Mouse (Mus musculus) heart, adult 2 months (tissue): ENCODE data around the gene Tmem8b. TPM values are rescaled to one million over a fixed set of nuclear protein-coding genes. Genes with fewer than 3 reads are reported as not detected.

Source experiments
- DNase-seq, 2 experiments: peaks; one replicate each; pipeline ENCODE4 v3.0.0; 2021
- H3K27ac ChIP-seq: fragments of 200-600 bp; 2 replicates; pipeline ENCODE4 v1.8.1; 2022
- H3K27me3 ChIP-seq: fragments of 200-500 bp; 2 replicates; pipeline ENCODE4 v1.6.1; 2012; ENCODE audit warnings: mild to moderate bottlenecking, low read length, inconsistent platforms, mixed read lengths; ENCODE audit not compliant: control insufficient read depth, insufficient read depth
- H3K36me3 ChIP-seq: fragments of 200-500 bp; 2 replicates; pipeline ENCODE4 v1.6.1; 2012; ENCODE audit warnings: low read length, inconsistent platforms; ENCODE audit not compliant: control insufficient read depth, insufficient read depth
- H3K4me1 ChIP-seq: fragments of 200-500 bp; 2 replicates; pipeline ENCODE4 v1.6.1; 2011; ENCODE audit warnings: low read length; ENCODE audit not compliant: control insufficient read depth, insufficient read depth
- H3K4me3 ChIP-seq: fragments of 200-600 bp; 2 replicates; pipeline ENCODE4 v1.8.1; 2022
- H3K79me2 ChIP-seq: fragments of 200-500 bp; replicated peaks from 2 replicates; pipeline ENCODE4 v1.6.1; 2012; ENCODE audit warnings: mild to moderate bottlenecking, inconsistent platforms, low read length, moderate library complexity, mixed read lengths; ENCODE audit not compliant: control insufficient read depth, insufficient read depth
- H3K9ac ChIP-seq: fragments of 200-500 bp; 2 replicates; pipeline ENCODE4 v1.6.1; 2012; ENCODE audit warnings: low read depth, mild to moderate bottlenecking, control low read depth, inconsistent platforms, low read length, mixed read lengths
- CTCF ChIP-seq: fragments of 200-600 bp; IDR thresholded peaks from 2 replicates; pipeline ENCODE4 v1.8.1; 2022; ENCODE audit warnings: antibody characterized with exemption, mild to moderate bottlenecking, moderate library complexity
- EP300 ChIP-seq: fragments of 200-500 bp; IDR thresholded peaks from 2 replicates; pipeline ENCODE4 v1.6.1; 2011; ENCODE audit warnings: low read depth, low read length, control low read depth; ENCODE audit not compliant: insufficient read depth
- POLR2A ChIP-seq: fragments of 200-500 bp; IDR thresholded peaks from 2 replicates; pipeline ENCODE4 v1.6.1; 2011; ENCODE audit warnings: mild to moderate bottlenecking, low read depth, low read length, control low read depth; ENCODE audit not compliant: insufficient read depth
- WGBS: fragments of 180-500 bp; shearing (Covaris S2); methylation state at CpG from one replicate; pipeline ENCODE4 v1.1.7; 2018; 5-methylcytosine and 5-hydroxymethylcytosine counted together
- intact Hi-C: fragments of 180-260 bp; cut with DNase I; formaldehyde crosslinking; loops from one replicate; pipeline ENCODE4 v1.15.1; 2025
- polyA plus RNA-seq: library from polyadenylated mRNA; depleted of rRNA; stranded (reverse); fragments of >200 nt; gene quantifications from 2 replicates; pipeline ENCODE4 v1.2.3, GENCODE M21; 2012
- total RNA-seq, 2 experiments: library from RNA; stranded (reverse); gene quantifications; 2 replicates each; pipeline ENCODE4 v1.2.3; 2021

Gene Tmem8b
- total and polyA plus RNA-seq, 3 experiments, result 17.9 to 21.1 (median 18.2) TPM

- peak in 1 of 2 experiments; percentile 32 for DNase-seq
- intact Hi-C loops, result no loop called here
- no peak overlapping the region for H3K27ac ChIP-seq
- WGBS, result 65% methylated on average over 8 of the region's 8 CpGs
- no peaks in the 10 kb centered on the region for H3K36me3 ChIP-seq
- H3K4me3 ChIP-seq, result no peak overlapping the region
- no peaks in the 10 kb centered on the region for H3K79me2 ChIP-seq
- TF ChIP-seq CTCF (no peak), EP300 (no peak), POLR2A (no peak)
- no peaks in the 10 kb centered on the region for H3K4me1 ChIP-seq
- H3K9ac ChIP-seq, result no peak overlapping the region
- no peaks in the 10 kb centered on the region for H3K27me3 ChIP-seq
Observed at GRCm38 (mm10) chr4:43703851-43704250, 35.1 kb downstream of the Tmem8b start.

- Histone ChIP-seq H3K27ac (no peak overlapping the region), H3K36me3 (no peaks in the 10 kb centered on the region), H3K9ac (no peak overlapping the region), H3K27me3 (no peaks in the 10 kb centered on the region), H3K4me3 (no peak overlapping the region), H3K79me2 (no peaks in the 10 kb centered on the region), H3K4me1 (no peaks in the 10 kb centered on the region)
- no peak for TF ChIP-seq EP300
- TF ChIP-seq POLR2A, result no peak
- no peak for TF ChIP-seq CTCF
- WGBS, result 74% methylated on average over 13 of the region's 13 CpGs
- DNase-seq, result no peak
- intact Hi-C loops, result no loop called here
Observed at GRCm38 (mm10) chr4:43705991-43706390, 37.2 kb downstream of the Tmem8b start.

GRCm38 (mm10) chr4:43709869-43710268 lies 41.1 kb downstream of the Tmem8b start, which contains the start of gene Olfr71:
Gene Olfr71 (minus strand): TSS chr4:43710255.
- Histone ChIP-seq H3K79me2 (no peaks in the 10 kb centered on the region), H3K36me3 (no peaks in the 10 kb centered on the region), H3K4me1 (no peaks in the 10 kb centered on the region; the same call in 1 of the 2 replicates), H3K27ac (no peak within 1 kb of the TSS), H3K9ac (no peak within 1 kb of the TSS), H3K27me3 (no peaks in the 10 kb centered on the region), H3K4me3 (no peak within 1 kb of the TSS)
- WGBS, result 47% methylated on average over 6 of the region's 6 CpGs
- intact Hi-C loops, result loop anchor here (5.0 kb wide), 1 partner anchor 278 kb away; no protein-coding TSS in a partner anchor
- DNase-seq, result peak in 1 of 2 experiments; percentile 17
- TF ChIP-seq POLR2A (no peak), CTCF (no peak), EP300 (no peak)

GRCm38 (mm10) chr4:43711821-43712220 lies 43.0 kb downstream of the Tmem8b start:
- TF ChIP-seq CTCF, result peak; percentile 96
- no peak for TF ChIP-seq EP300
- intact Hi-C loops, result loop anchor here (1.0 to 5.0 kb wide), 3 partner anchors 40 to 280 kb away; no protein-coding TSS in a partner anchor
- Histone ChIP-seq H3K4me1 (no peaks in the 10 kb centered on the region; the same call in 1 of the 2 replicates), H3K9ac (no peak overlapping the region), H3K27me3 (no peaks in the 10 kb centered on the region), H3K4me3 (no peak overlapping the region), H3K36me3 (no peaks in the 10 kb centered on the region), H3K27ac (no peak overlapping the region), H3K79me2 (no peaks in the 10 kb centered on the region)
- peak; percentile 75 to 89 for DNase-seq
- WGBS, result 3% methylated on average over 2 of the region's 2 CpGs

- no peaks in the 10 kb centered on the region for H3K79me2 ChIP-seq
- WGBS, result 46% methylated on average over 7 of the region's 7 CpGs
- H3K4me3 ChIP-seq, result no peak overlapping the region
- DNase-seq, result no peak
- H3K27ac ChIP-seq, result no peak overlapping the region
- TF ChIP-seq POLR2A, result no peak
- no peak for TF ChIP-seq EP300
- no peak for TF ChIP-seq CTCF
- intact Hi-C loops, result loop anchor here (5.0 kb wide), 1 partner anchor 281 kb away; no protein-coding TSS in a partner anchor
- no peaks in the 10 kb centered on the region; the same call in 1 of the 2 replicates for H3K4me1 ChIP-seq
- H3K36me3 ChIP-seq, result no peaks in the 10 kb centered on the region
- no peak overlapping the region for H3K9ac ChIP-seq
- no peaks in the 10 kb centered on the region for H3K27me3 ChIP-seq
Observed at GRCm38 (mm10) chr4:43713652-43714219, 45.0 kb downstream of the Tmem8b start.

- H3K4me1 ChIP-seq, result peaks cover 2% of the 10 kb centered on the region; the same call in 1 of the 2 replicates
- intact Hi-C loops, result no loop called here
- H3K9ac ChIP-seq, result no peak overlapping the region
- no peak for DNase-seq
- 22% methylated on average over 15 of the region's 16 CpGs for WGBS
- H3K4me3 ChIP-seq, result no peak overlapping the region
- no peaks in the 10 kb centered on the region for H3K36me3 ChIP-seq
- peak overlapping the region; percentile 31; the same call in 1 of the 2 replicates for H3K27ac ChIP-seq
- no peaks in the 10 kb centered on the region for H3K79me2 ChIP-seq
- TF ChIP-seq POLR2A (no peak), EP300 (no peak), CTCF (no peak)
- no peaks in the 10 kb centered on the region for H3K27me3 ChIP-seq
Observed at GRCm38 (mm10) chr4:43720491-43721228, 51.9 kb downstream of the Tmem8b start.
